Mouse (Mus musculus) limb, embryonic 13.5 days (tissue): Measurements from ENCODE around the gene Selenoi. TPM values are rescaled to one million over a fixed set of nuclear protein-coding genes. Genes with fewer than 3 reads are reported as not detected.
"Not testable (repeated sequence)": the region's sequence is repeated elsewhere in the genome, so short reads cannot be mapped to it uniquely, and the experiment has no call there.

Experiments
- ATAC-seq: fragments of 200-750 bp; cut with Nextera tagmentation; 2 replicates; pipeline ENCODE4 v1.8.0; 2017; ENCODE audit warnings: low read depth, moderate number of reproducible peaks, moderate TSS enrichment; ENCODE audit not compliant: low FRiP score
- H3K27ac ChIP-seq: fragments of 300-500 bp; sonication (generic); 2 replicates; pipeline ENCODE4 v1.5.1; 2015; ENCODE audit warnings: inconsistent platforms, mild to moderate bottlenecking, moderate library complexity
- H3K27me3 ChIP-seq: fragments of 300-500 bp; sonication (generic); 2 replicates; pipeline ENCODE4 v1.6.1; 2015; ENCODE audit warnings: mild to moderate bottlenecking, inconsistent platforms
- H3K36me3 ChIP-seq: fragments of 300-500 bp; sonication (generic); 2 replicates; pipeline ENCODE4 v1.6.1; 2015; ENCODE audit warnings: inconsistent platforms, mild to moderate bottlenecking, moderate library complexity
- H3K4me1 ChIP-seq: fragments of 300-500 bp; sonication (generic); 2 replicates; pipeline ENCODE4 v1.6.1; 2015; ENCODE audit warnings: inconsistent platforms
- H3K4me2 ChIP-seq: fragments of 300-500 bp; sonication (generic); replicated peaks from 2 replicates; pipeline ENCODE4 v1.6.1; 2015; ENCODE audit warnings: inconsistent platforms, mild to moderate bottlenecking, moderate library complexity
- H3K4me3 ChIP-seq: fragments of 300-500 bp; sonication (generic); 2 replicates; pipeline ENCODE4 v1.5.1; 2015; ENCODE audit warnings: moderate library complexity, mild to moderate bottlenecking, inconsistent platforms
- H3K9ac ChIP-seq: fragments of 300-500 bp; sonication (generic); 2 replicates; pipeline ENCODE4 v1.6.1; 2015; ENCODE audit warnings: mild to moderate bottlenecking, inconsistent platforms
- H3K9me3 ChIP-seq: fragments of 300-500 bp; sonication (generic); 2 replicates; pipeline ENCODE4 v1.6.1; 2016; ENCODE audit warnings: inconsistent platforms
- WGBS: fragments of 180-500 bp; shearing (Covaris S2); methylation state at CpG from one replicate; pipeline ENCODE4 v1.1.7; 2015; 5-methylcytosine and 5-hydroxymethylcytosine counted together
- polyA plus RNA-seq: library from polyadenylated mRNA; unstranded; fragments of >200 nt; fragmentation: Nextera tagmentation; extraction: Ambion mirVana; gene quantifications from 2 replicates; pipeline ENCODE4 v1.2.1, GENCODE M21; 2015

Selenoi gene
- polyA plus RNA-seq, 1 experiment from 2014 or later: 18.7 TPM

- not testable (repeated sequence) for H3K4me3 ChIP-seq, H3K4me2 ChIP-seq, H3K36me3 ChIP-seq, ATAC-seq, H3K9ac ChIP-seq, H3K27ac ChIP-seq, H3K4me1 ChIP-seq, H3K9me3 ChIP-seq, H3K27me3 ChIP-seq
- whole genome bisulfite sequencing: 91% methylated on average over 5 of the region's 5 CpGs
These were observed 21.6 kb upstream of the Selenoi start for GRCm38 (mm10) chr5:30210758-30211157.

- no peak overlapping the region for H3K4me3 ChIP-seq
- ATAC-seq: no peak
- 11% methylated on average over 4 of the region's 4 CpGs for WGBS
These were observed 17.5 kb upstream of the Selenoi start for GRCm38 (mm10) chr5:30214889-30215288.

GRCm38 (mm10) chr5:30215970-30216369 lies 16.4 kb upstream of the Selenoi start:
- Histone ChIP-seq H3K4me1 (no peaks in the 10 kb centered on the region), H3K4me3 (no peak overlapping the region), H3K4me2 (no peak overlapping the region), H3K9ac (no peak overlapping the region), H3K27ac (no peak overlapping the region), H3K36me3 (no peaks in the 10 kb centered on the region), H3K9me3 (no peaks in the 10 kb centered on the region), H3K27me3 (no peaks in the 10 kb centered on the region)
- no peak for ATAC-seq
- 75% methylated on average over 5 of the region's 5 CpGs for WGBS

More at GRCm38 (mm10) chr5:30214889-30215288, 17.5 kb upstream of the Selenoi start:
- Histone ChIP-seq H3K4me2 (no peak overlapping the region), H3K27me3 (no peaks in the 10 kb centered on the region), H3K9ac (no peak overlapping the region), H3K36me3 (no peaks in the 10 kb centered on the region), H3K9me3 (no peaks in the 10 kb centered on the region), H3K4me1 (no peaks in the 10 kb centered on the region), H3K27ac (no peak overlapping the region)

- H3K4me2 ChIP-seq: no peak overlapping the region
- H3K27ac ChIP-seq: no peak overlapping the region
- ATAC-seq: no peak
- no peaks in the 10 kb centered on the region for H3K4me1 ChIP-seq
- H3K4me3 ChIP-seq: no peak overlapping the region
- no peaks in the 10 kb centered on the region for H3K9me3 ChIP-seq
- H3K36me3 ChIP-seq: peaks cover 6% of the 10 kb centered on the region
- 89% methylated on average over 2 of the region's 2 CpGs for WGBS
- no peaks in the 10 kb centered on the region for H3K27me3 ChIP-seq
- no peak overlapping the region for H3K9ac ChIP-seq
These were observed 12.7 kb upstream of the Selenoi start for GRCm38 (mm10) chr5:30219715-30220114.

GRCm38 (mm10) chr5:30220666-30221065 lies 11.7 kb upstream of the Selenoi start:
- H3K9me3 ChIP-seq: no peaks in the 10 kb centered on the region
- H3K4me1 ChIP-seq: no peaks in the 10 kb centered on the region
- H3K4me3 ChIP-seq: no peak overlapping the region
- ATAC-seq: no peak
- H3K9ac ChIP-seq: no peak overlapping the region
- H3K36me3 ChIP-seq: peaks cover 6% of the 10 kb centered on the region
- H3K27me3 ChIP-seq: no peaks in the 10 kb centered on the region
- H3K27ac ChIP-seq: no peak overlapping the region
- WGBS: 88% methylated on average over 8 of the region's 8 CpGs
- no peak overlapping the region for H3K4me2 ChIP-seq

- no peaks in the 10 kb centered on the region for H3K9me3 ChIP-seq
- ATAC-seq: no peak
- no peak overlapping the region for H3K4me2 ChIP-seq
- no peaks in the 10 kb centered on the region for H3K4me1 ChIP-seq
- no peak overlapping the region for H3K9ac ChIP-seq
- peaks cover 6% of the 10 kb centered on the region for H3K36me3 ChIP-seq
- H3K27me3 ChIP-seq: no peaks in the 10 kb centered on the region
- no peak overlapping the region for H3K4me3 ChIP-seq
- 93% methylated on average over 8 of the region's 8 CpGs for WGBS
- no peak overlapping the region for H3K27ac ChIP-seq
These were observed 9.7 kb upstream of the Selenoi start for GRCm38 (mm10) chr5:30222681-30223080.

- H3K4me1 ChIP-seq: peaks cover 22% of the 10 kb centered on the region
- WGBS: 80% methylated on average over 4 of the region's 4 CpGs
- H3K9ac ChIP-seq: no peak overlapping the region
- no peak overlapping the region for H3K4me2 ChIP-seq
- no peak overlapping the region for H3K4me3 ChIP-seq
- no peak for ATAC-seq
- H3K27me3 ChIP-seq: no peaks in the 10 kb centered on the region
- H3K9me3 ChIP-seq: no peaks in the 10 kb centered on the region
- no peak overlapping the region for H3K27ac ChIP-seq
- peaks cover 11% of the 10 kb centered on the region for H3K36me3 ChIP-seq
These were observed 1.5 kb upstream of the Selenoi start for GRCm38 (mm10) chr5:30230901-30231300.

- peaks cover 22% of the 10 kb centered on the region for H3K4me1 ChIP-seq
- peak overlapping the region; percentile 77 for H3K9ac ChIP-seq
- H3K9me3 ChIP-seq: no peaks in the 10 kb centered on the region
- H3K36me3 ChIP-seq: peaks cover 11% of the 10 kb centered on the region
- H3K4me2 ChIP-seq: peak overlapping the region; percentile 74
- no peak for ATAC-seq
- H3K27me3 ChIP-seq: no peaks in the 10 kb centered on the region
- peak overlapping the region; percentile 85; the same call in 1 of the 2 replicates for H3K27ac ChIP-seq
- WGBS: 39% methylated on average over 16 of the region's 16 CpGs
- peak overlapping the region; percentile 83 for H3K4me3 ChIP-seq
These were observed 500 bp upstream of the Selenoi start for GRCm38 (mm10) chr5:30231891-30232270.

- H3K27ac ChIP-seq: peak overlapping the region; percentile 85
- peak overlapping the region; percentile 83 for H3K4me2 ChIP-seq
- 2% methylated on average over 15 of the region's 15 CpGs for WGBS
- peaks cover 22% of the 10 kb centered on the region for H3K4me1 ChIP-seq
- peak overlapping the region; percentile 83 for H3K4me3 ChIP-seq
- H3K36me3 ChIP-seq: peaks cover 11% of the 10 kb centered on the region
- ATAC-seq: no peak
- H3K9me3 ChIP-seq: no peaks in the 10 kb centered on the region
- H3K27me3 ChIP-seq: no peaks in the 10 kb centered on the region
- peak overlapping the region; percentile 85 for H3K9ac ChIP-seq
These were observed 661 bp downstream of the Selenoi start for GRCm38 (mm10) chr5:30233042-30233441.

GRCm38 (mm10) chr5:30233979-30234378 lies 1.6 kb downstream of the Selenoi start:
- WGBS: 79% methylated on average over 8 of the region's 8 CpGs
- Histone ChIP-seq H3K27me3 (no peaks in the 10 kb centered on the region), H3K4me2 (peak overlapping the region; percentile 83), H3K27ac (no peak overlapping the region), H3K4me3 (peak overlapping the region; percentile 83), H3K9me3 (no peaks in the 10 kb centered on the region), H3K9ac (peak overlapping the region; percentile 85), H3K36me3 (peaks cover 11% of the 10 kb centered on the region), H3K4me1 (peaks cover 22% of the 10 kb centered on the region)
- no peak for ATAC-seq

GRCm38 (mm10) chr5:30235641-30236126 lies 3.3 kb downstream of the Selenoi start:
- Histone ChIP-seq H3K9me3 (no peaks in the 10 kb centered on the region), H3K4me2 (no peak overlapping the region), H3K4me1 (peaks cover 22% of the 10 kb centered on the region), H3K27me3 (no peaks in the 10 kb centered on the region), H3K27ac (no peak overlapping the region), H3K4me3 (no peak overlapping the region), H3K9ac (no peak overlapping the region), H3K36me3 (peaks cover 4% of the 10 kb centered on the region; the same call in 1 of the 2 replicates)
- WGBS: 82% methylated on average over 2 of the region's 2 CpGs
- no peak for ATAC-seq

GRCm38 (mm10) chr5:30238533-30238932 lies 6.2 kb downstream of the Selenoi start:
- H3K4me3 ChIP-seq: no peak overlapping the region
- peaks cover 17% of the 10 kb centered on the region for H3K4me1 ChIP-seq
- H3K36me3 ChIP-seq: no peaks in the 10 kb centered on the region
- ATAC-seq: no peak
- H3K27me3 ChIP-seq: no peaks in the 10 kb centered on the region
- H3K9ac ChIP-seq: no peak overlapping the region
- H3K4me2 ChIP-seq: no peak overlapping the region
- whole genome bisulfite sequencing: 89% methylated on average over 5 of the region's 5 CpGs
- H3K9me3 ChIP-seq: no peaks in the 10 kb centered on the region
- no peak overlapping the region for H3K27ac ChIP-seq

- Histone ChIP-seq H3K9me3 (no peaks in the 10 kb centered on the region), H3K9ac (no peak overlapping the region), H3K27me3 (no peaks in the 10 kb centered on the region), H3K36me3 (no peaks in the 10 kb centered on the region), H3K4me1 (peaks cover 24% of the 10 kb centered on the region), H3K27ac (no peak overlapping the region), H3K4me3 (no peak overlapping the region), H3K4me2 (no peak overlapping the region)
- WGBS: 64% methylated on average over 7 of the region's 7 CpGs
- no peak for ATAC-seq
These were observed 8.2 kb downstream of the Selenoi start for GRCm38 (mm10) chr5:30240552-30240951.
